Mouse (Mus musculus) MEL (cell line): Measurements from ENCODE around the gene Zfp300. TPM values are rescaled to one million over a fixed set of nuclear protein-coding genes. Genes with fewer than 3 reads are reported as not detected.

ENCODE experiments used
- DNase-seq: peaks from one replicate; pipeline ENCODE4 v3.0.0; 2011; ENCODE audit warnings: low read depth, low spot score
- H3K27ac ChIP-seq: 2 replicates; pipeline ENCODE4 v1.5.1; 2012; ENCODE audit warnings: low read depth, mild to moderate bottlenecking, control low read depth, low read length, moderate library complexity; ENCODE audit not compliant: control insufficient read depth
- H3K27me3 ChIP-seq, 2 experiments: fragments of 150-350 bp in 1 of 2; sonication (generic) in 1 of 2; 2 replicates each; pipeline ENCODE4 v1.6.1; 2012; ENCODE audit warnings: low read length in 2 of 2, mild to moderate bottlenecking in 2 of 2, improper control_type of control experiment in 1 of 2, moderate library complexity in 1 of 2; ENCODE audit not compliant: insufficient read depth in 2 of 2, control insufficient read depth in 1 of 2
- H3K36me3 ChIP-seq, 2 experiments: 2 replicates each; pipeline ENCODE4 v1.6.1; 2012 to 2014; ENCODE audit warnings: low read length in 2 of 2, improper control_type of control experiment in 1 of 2, inconsistent platforms in 1 of 2, mild to moderate bottlenecking in 1 of 2; ENCODE audit not compliant: insufficient read depth in 2 of 2, control insufficient read depth in 1 of 2
- H3K4me1 ChIP-seq, 2 experiments: fragments of 150-350 bp in 1 of 2; sonication (generic) in 1 of 2; 2 replicates each; pipeline ENCODE4 v1.6.1; 2012; ENCODE audit warnings: low read length in 2 of 2, improper control_type of control experiment in 1 of 2, mild to moderate bottlenecking in 1 of 2; ENCODE audit not compliant: insufficient read depth in 2 of 2, control insufficient read depth in 1 of 2
- H3K4me3 ChIP-seq, 2 experiments: fragments of 150-350 bp in 1 of 2; sonication (generic) in 1 of 2; 2 replicates each; pipeline ENCODE4 v1.5.1; 2012; ENCODE audit warnings: low read depth in 2 of 2, low read length in 2 of 2, mild to moderate bottlenecking in 2 of 2, moderate library complexity in 2 of 2, control low read depth in 1 of 2, improper control_type of control experiment in 1 of 2; ENCODE audit not compliant: control insufficient read depth in 1 of 2, insufficient read depth in 1 of 2
- H3K79me2 ChIP-seq: 2 replicates; pipeline ENCODE4 v1.6.1; 2012; ENCODE audit warnings: mild to moderate bottlenecking, low read length, moderate library complexity; ENCODE audit not compliant: control insufficient read depth, poor library complexity, insufficient read depth
- H3K9ac ChIP-seq: 2 replicates; pipeline ENCODE4 v1.6.1; 2012; ENCODE audit warnings: low read depth, mild to moderate bottlenecking, control low read depth, low read length, moderate library complexity; ENCODE audit not compliant: control insufficient read depth, poor library complexity, severe bottlenecking
- H3K9me3 ChIP-seq: fragments of 150-350 bp; sonication (generic); replicated peaks from 2 replicates; pipeline ENCODE4 v1.6.1; 2012; ENCODE audit warnings: mild to moderate bottlenecking, low read length, improper control_type of control experiment, moderate library complexity; ENCODE audit not compliant: insufficient read depth
- CHD2 ChIP-seq: IDR thresholded peaks from 2 replicates; pipeline ENCODE4 v1.6.1; 2011; ENCODE audit warnings: low read length, improper control_type of control experiment
- CTCF ChIP-seq, 3 experiments: IDR thresholded peaks in 2 of 3; conservative IDR thresholded peaks in 1 of 3; 2 replicates each; pipeline ENCODE4 v1.5.1; 2011 to 2012; ENCODE audit warnings: low read length in 3 of 3, low read depth in 2 of 3, mild to moderate bottlenecking in 2 of 3, improper control_type of control experiment in 1 of 3, inconsistent platforms in 1 of 3, mixed read lengths in 1 of 3, moderate library complexity in 1 of 3; ENCODE audit not compliant: control insufficient read depth in 1 of 3, insufficient read depth in 1 of 3, poor library complexity in 1 of 3, severe bottlenecking in 1 of 3
- E2F4 ChIP-seq: IDR thresholded peaks from 2 replicates; pipeline ENCODE4 v1.6.1; 2011; ENCODE audit warnings: low read depth, low read length, improper control_type of control experiment, borderline replicate concordance
- EP300 ChIP-seq, 2 experiments: IDR thresholded peaks; 2 replicates each; pipeline ENCODE4 v1.6.1; 2011; ENCODE audit warnings: improper control_type of control experiment in 2 of 2, low read length in 2 of 2, low read depth in 1 of 2, mild to moderate bottlenecking in 1 of 2
- ETS1 ChIP-seq: IDR thresholded peaks from 2 replicates; pipeline ENCODE4 v1.6.1; 2012; ENCODE audit warnings: low read depth, mild to moderate bottlenecking, inconsistent platforms, low read length, improper control_type of control experiment, moderate library complexity
- HCFC1 ChIP-seq: IDR thresholded peaks from 2 replicates; pipeline ENCODE4 v1.6.1; 2012; ENCODE audit warnings: low read depth, mild to moderate bottlenecking, inconsistent platforms, low read length, improper control_type of control experiment, moderate library complexity
- KAT2A ChIP-seq: conservative IDR thresholded peaks from 2 replicates; pipeline ENCODE4 v1.6.1; 2012; ENCODE audit warnings: low read depth, low read length, improper control_type of control experiment, inconsistent platforms
- MAFK ChIP-seq: IDR thresholded peaks from 2 replicates; pipeline ENCODE4 v1.6.1; 2011; ENCODE audit warnings: low read depth, mild to moderate bottlenecking, low read length, improper control_type of control experiment, borderline replicate concordance
- MAX ChIP-seq: IDR thresholded peaks from 2 replicates; pipeline ENCODE4 v1.6.1; 2011; ENCODE audit warnings: low read length, improper control_type of control experiment
- MAZ ChIP-seq: IDR thresholded peaks from 2 replicates; pipeline ENCODE4 v1.6.1; 2012; ENCODE audit warnings: low read depth, mild to moderate bottlenecking, inconsistent platforms, low read length, improper control_type of control experiment
- MEF2A ChIP-seq: IDR thresholded peaks from 2 replicates; pipeline ENCODE4 v1.6.1; 2014; ENCODE audit warnings: low read depth, mild to moderate bottlenecking, inconsistent platforms, low read length, improper control_type of control experiment; ENCODE audit not compliant: poor library complexity, insufficient replicate concordance, severe bottlenecking; ENCODE audit errors: extremely low read depth
- MYC ChIP-seq: IDR thresholded peaks from 2 replicates; pipeline ENCODE4 v1.6.1; 2011; ENCODE audit warnings: low read depth, mild to moderate bottlenecking, low read length, improper control_type of control experiment, moderate library complexity
- NRF1 ChIP-seq: IDR thresholded peaks from 2 replicates; pipeline ENCODE4 v1.6.1; 2014; ENCODE audit warnings: low read depth, mild to moderate bottlenecking, inconsistent platforms, low read length, improper control_type of control experiment, moderate library complexity; ENCODE audit not compliant: poor library complexity, insufficient read depth, severe bottlenecking
- POLR2A ChIP-seq, 2 experiments: IDR thresholded peaks; 2 replicates each; pipeline ENCODE4 v1.6.1; 2011 to 2012; ENCODE audit warnings: low read length in 2 of 2, mild to moderate bottlenecking in 2 of 2, control low read depth in 1 of 2, improper control_type of control experiment in 1 of 2, low read depth in 1 of 2, moderate library complexity in 1 of 2; ENCODE audit not compliant: control insufficient read depth in 1 of 2, insufficient read depth in 1 of 2, poor library complexity in 1 of 2
- POLR2AphosphoS5 ChIP-seq: IDR thresholded peaks from 2 replicates; pipeline ENCODE4 v1.6.1; 2012; ENCODE audit warnings: low read depth, borderline replicate concordance, mild to moderate bottlenecking, inconsistent platforms, low read length, moderate library complexity, mixed read lengths
- RAD21 ChIP-seq: IDR thresholded peaks from 2 replicates; pipeline ENCODE4 v1.6.1; 2011; ENCODE audit warnings: mild to moderate bottlenecking, low read depth, low read length, improper control_type of control experiment
- RCOR1 ChIP-seq: IDR thresholded peaks from 2 replicates; pipeline ENCODE4 v1.6.1; 2012; ENCODE audit warnings: low read depth, mild to moderate bottlenecking, inconsistent platforms, low read length, improper control_type of control experiment
- TAL1 ChIP-seq: IDR thresholded peaks from 2 replicates; pipeline ENCODE4 v1.6.1; 2012; ENCODE audit warnings: mild to moderate bottlenecking, inconsistent platforms, low read length, moderate library complexity, mixed read lengths
- TBP ChIP-seq: IDR thresholded peaks from 2 replicates; pipeline ENCODE4 v1.8.0; 2011; ENCODE audit warnings: low read depth, low read length, improper control_type of control experiment
- USF2 ChIP-seq, 2 experiments: IDR thresholded peaks; 2 replicates each; pipeline ENCODE4 v1.6.1; 2011 to 2012; ENCODE audit warnings: improper control_type of control experiment in 2 of 2, low read length in 2 of 2, borderline replicate concordance in 1 of 2, inconsistent platforms in 1 of 2, low read depth in 1 of 2, mild to moderate bottlenecking in 1 of 2; ENCODE audit not compliant: insufficient read depth in 1 of 2
- ZKSCAN1 ChIP-seq: IDR thresholded peaks from 2 replicates; pipeline ENCODE4 v1.6.1; 2012; ENCODE audit warnings: low read depth, mild to moderate bottlenecking, inconsistent platforms, low read length, improper control_type of control experiment, moderate library complexity
- ZMIZ1 ChIP-seq: IDR thresholded peaks from 2 replicates; pipeline ENCODE4 v1.6.1; 2012; ENCODE audit warnings: low read depth, mild to moderate bottlenecking, inconsistent platforms, low read length, improper control_type of control experiment, moderate library complexity
- ZNF384 ChIP-seq: IDR thresholded peaks from 2 replicates; pipeline ENCODE4 v1.6.1; 2012; ENCODE audit warnings: low read depth, mild to moderate bottlenecking, inconsistent platforms, low read length, improper control_type of control experiment
- polyA plus RNA-seq, 2 experiments: library from polyadenylated mRNA; stranded (reverse) in 1 of 2; unstranded in 1 of 2; fragments of >175 nt in 1 of 2; fragments of >200 nt in 1 of 2; gene quantifications; 2 replicates each; pipeline versions ENCODE4 v1.2.1 to v1.2.4; 2012; ENCODE audit warnings: low replicate concordance in 2 of 2, low read depth in 1 of 2; ENCODE audit not compliant: insufficient read length in 2 of 2, insufficient read depth in 1 of 2, missing spikeins in 1 of 2
- total RNA-seq: library from RNA; depleted of rRNA; stranded (reverse); fragments of 300-350 nt; gene quantifications from 2 replicates; pipeline ENCODE4 v1.2.3, GENCODE M21; 2012; rRNA removed

Zfp300 gene
- total and polyA plus RNA-seq, 3 experiments = not detected

DNA sequence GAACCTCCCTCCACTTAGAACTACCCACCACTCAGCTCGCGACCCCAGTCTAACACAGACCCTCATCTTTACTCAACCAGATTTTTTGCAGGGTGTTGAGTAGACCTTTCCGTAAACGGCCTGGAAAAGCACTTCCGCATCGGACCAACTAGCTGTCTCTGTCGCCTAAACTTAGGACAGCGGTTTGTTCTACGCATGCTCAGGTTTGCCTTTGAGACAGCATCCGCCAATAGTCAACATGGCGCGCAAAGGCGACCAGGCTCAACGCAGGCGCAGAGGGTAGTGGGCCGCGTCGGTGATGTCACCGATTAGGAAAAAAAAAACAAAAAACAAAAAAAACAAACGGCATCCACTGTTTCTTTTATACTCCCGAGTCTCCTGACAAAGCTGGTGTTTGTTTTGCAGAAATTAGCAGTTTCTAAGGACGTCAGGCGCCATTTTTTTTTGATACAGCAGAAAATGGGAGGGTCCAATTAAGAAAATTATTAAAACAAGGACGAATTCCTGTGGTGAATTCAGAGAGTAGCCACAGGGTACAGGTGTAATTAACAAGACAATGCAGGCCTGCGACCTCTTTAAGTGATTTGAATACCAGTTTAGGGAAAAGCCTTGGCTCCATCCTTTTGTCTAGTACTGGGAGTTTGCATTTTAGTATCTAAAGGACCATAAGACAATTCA, 27.3 kb downstream of the Zfp300 start, which contains the start of gene Zfp182 (continued):
- TF ChIP-seq TBP (peak; percentile 83), RCOR1 (no peak), MEF2A (no peak)

DNA sequence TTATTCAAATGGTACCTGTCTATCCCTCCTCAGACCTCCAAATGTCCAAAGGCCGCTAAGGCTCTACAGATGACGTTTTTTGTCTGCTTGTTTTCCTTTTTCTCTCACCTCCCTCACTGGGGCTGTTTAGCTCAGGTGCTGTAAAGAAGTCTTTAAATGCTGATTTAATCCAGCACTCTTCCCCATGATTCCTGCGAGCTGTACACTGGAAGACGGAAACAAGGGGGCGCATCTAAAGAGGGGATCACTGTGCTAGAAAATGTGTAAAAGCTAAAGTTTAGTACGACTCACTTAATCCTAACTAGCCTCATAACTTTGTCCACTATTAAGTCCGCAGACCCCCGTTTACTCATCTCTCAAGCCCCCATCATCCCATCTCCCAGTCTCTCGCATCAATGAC, 27.9 kb downstream of the Zfp300 start:
- TF ChIP-seq CHD2 = no peak
- no peak for TF ChIP-seq NRF1
- TF ChIP-seq TAL1 = no peak
- TF ChIP-seq KAT2A = no peak
- TF ChIP-seq MAX = no peak
- TF ChIP-seq EP300 (IDR thresholded peaks at IDR 0.05; ENCODE audit: low read depth in 1 of 2, low read length in 2 of 2) = no peak
- TF ChIP-seq MAFK = no peak
- TF ChIP-seq ETS1 = no peak
- no peak for TF ChIP-seq MAZ
- no peak for TF ChIP-seq CTCF (IDR thresholded peaks at IDR 0.05 in 2 of 3, conservative IDR thresholded peaks at IDR 0.05 in 1 of 3; ENCODE audit: control insufficient read depth in 1 of 3, insufficient read depth in 1 of 3, low read depth in 2 of 3, low read length in 3 of 3, poor library complexity in 1 of 3, severe bottlenecking in 1 of 3)
- no peak for TF ChIP-seq ZKSCAN1
- TF ChIP-seq POLR2A (IDR thresholded peaks at IDR 0.05; ENCODE audit: control insufficient read depth in 1 of 2, insufficient read depth in 1 of 2, low read depth in 1 of 2, low read length in 2 of 2, poor library complexity in 1 of 2) = no peak
- TF ChIP-seq MYC = no peak
- TF ChIP-seq ZMIZ1 = no peak
- no peak for TF ChIP-seq E2F4
- no peak for TF ChIP-seq USF2 (IDR thresholded peaks at IDR 0.05; ENCODE audit: borderline replicate concordance in 1 of 2, insufficient read depth in 1 of 2, low read depth in 1 of 2, low read length in 2 of 2)
- TF ChIP-seq POLR2AphosphoS5 = no peak
- no peak for TF ChIP-seq HCFC1
- TF ChIP-seq RAD21 = no peak
- no peak for TF ChIP-seq ZNF384
- Histone ChIP-seq H3K27ac (peak overlapping the region; percentile 65), H3K79me2 (peaks cover 5% of the 10 kb centered on the region), H3K36me3 (peaks cover 0 to 9% of the 10 kb centered on the region in 2 experiments), H3K4me3 (peak overlapping the region; percentile 95 to 97), H3K4me1 (peaks cover 2 to 4% of the 10 kb centered on the region in 2 experiments; a peak in 1 of 4 replicates), H3K9me3 (no peaks in the 10 kb centered on the region), H3K27me3 (no peaks in the 10 kb centered on the region; a peak in 1 of 4 replicates), H3K9ac (peak overlapping the region; percentile 71)
- no peak for DNase-seq

Other genes with a start within 250 kb of the Zfp300 start
- gene Timp1, start 219.4 kb downstream of the Zfp300 start, total RNA-seq = 0.27 TPM in 1 of 2 replicates, not detected in the other
- under 1 TPM in 1 of 2 experiments, not detected in 1; 0.49 TPM for gene Timp1, start 219.4 kb downstream of the Zfp300 start, polyA plus RNA-seq
- gene Syn1, start 168.5 kb downstream of the Zfp300 start, total RNA-seq = 0.08 TPM in 1 of 2 replicates, not detected in the other
- gene Syn1, start 168.5 kb downstream of the Zfp300 start, polyA plus RNA-seq = under 1 TPM in 1 of 2 experiments, not detected in 1; 0.22 TPM
- gene Cfp, start 158.0 kb downstream of the Zfp300 start, total RNA-seq = 2.0 and 2.6 TPM in 2 replicates
- gene Cfp, start 158.0 kb downstream of the Zfp300 start, polyA plus RNA-seq = 10 to 100 TPM in 1 of 2 experiments, not detected in 1; 11.4 TPM
- gene Elk1, start 138.9 kb downstream of the Zfp300 start, total RNA-seq = 5.4 and 6.1 TPM in 2 replicates
- gene Elk1, start 138.9 kb downstream of the Zfp300 start, polyA plus RNA-seq = 10 to 100 TPM in 1 of 2 experiments, not detected in 1; 12.5 TPM
- 62.3 and 78.8 TPM in 2 replicates for gene Uxt, start 127.5 kb downstream of the Zfp300 start, total RNA-seq
- gene Uxt, start 127.5 kb downstream of the Zfp300 start, polyA plus RNA-seq = 10 to 100 TPM in 1 of 2 experiments, not detected in 1; 88.8 TPM
- gene Zfp182, start 27.2 kb downstream of the Zfp300 start, total RNA-seq = 5.1 and 5.7 TPM in 2 replicates
- 1 to 10 TPM in 1 of 2 experiments, not detected in 1; 4.5 TPM for gene Zfp182, start 27.2 kb downstream of the Zfp300 start, polyA plus RNA-seq
- not detected in 2 replicates for gene Spaca5, start 21.1 kb downstream of the Zfp300 start, total RNA-seq
- not detected for gene Spaca5, start 21.1 kb downstream of the Zfp300 start, polyA plus RNA-seq
- gene Ssxa1, start 26.3 kb upstream of the Zfp300 start, total RNA-seq = not detected in 2 replicates
- not detected for gene Ssxa1, start 26.3 kb upstream of the Zfp300 start, polyA plus RNA-seq
- not detected in 2 replicates for gene Gm21876, start 86.1 kb upstream of the Zfp300 start, total RNA-seq
- gene Gm21876, start 86.1 kb upstream of the Zfp300 start, polyA plus RNA-seq = not detected